Mouse (Mus musculus) kidney, postnatal 36 days (tissue): ENCODE results near the gene Olfr917.

Experiments used
- DNase-seq, 2 experiments: peaks; one replicate each; pipeline ENCODE4 v3.0.0; 2021 to 2022; ENCODE audit warnings: mixed read lengths in 2 of 2

The Olfr917 gene

GRCm38 (mm10) chr9:38665742-38666141 is at the start of gene Olfr917:
TSS of gene Olfr917 (minus strand) at chr9:38665842.
- DNase-seq, result no peak

DNA sequence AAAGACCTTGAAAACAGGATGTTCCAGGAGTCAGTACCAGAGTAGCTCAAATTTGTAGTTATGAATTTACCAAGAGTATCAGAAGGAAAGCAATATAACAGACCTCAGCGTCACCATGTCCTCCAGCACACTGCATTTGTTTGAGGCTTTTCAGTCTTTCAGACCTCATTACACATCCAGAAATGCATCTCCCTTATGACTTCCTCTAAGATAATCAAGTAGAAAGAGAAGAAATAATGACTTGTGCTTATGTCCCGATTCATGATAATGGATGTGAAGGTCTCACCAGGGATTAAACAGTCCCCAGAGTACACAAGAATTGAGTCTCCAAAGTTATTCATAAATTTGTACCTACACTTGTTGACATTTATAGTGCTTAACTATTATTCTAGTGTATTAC is 8.9 kb upstream of the Olfr917 start, which contains the start of gene Olfr918:
Gene Olfr918 (minus strand): TSS at position 101 of the 400 bp plus-strand sequence.
- no peak for DNase-seq

- DNase-seq, result no peak
These were observed 7.2 kb upstream of the Olfr917 start for GRCm38 (mm10) chr9:38672887-38673286.

DNA sequence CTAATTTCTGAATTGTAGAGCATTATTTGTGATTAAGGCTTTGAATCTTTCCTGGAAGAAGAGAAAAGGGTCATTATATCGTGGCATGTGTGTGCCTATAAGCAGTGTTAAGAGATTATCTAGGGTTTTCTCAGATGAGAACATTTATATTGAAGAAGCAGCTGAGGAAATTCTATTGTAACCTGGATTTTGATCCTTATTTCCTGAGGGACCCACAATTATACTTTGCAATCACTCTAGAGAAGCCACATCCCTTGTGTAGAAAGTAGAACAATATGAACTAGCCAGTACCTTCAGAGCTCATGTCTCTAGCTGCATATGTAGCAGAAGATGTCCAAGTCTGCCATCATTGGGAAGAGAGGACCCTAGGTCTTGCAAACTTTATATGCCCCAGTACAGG is 5.9 kb downstream of the Olfr917 start, which contains the start of gene Olfr916:
Gene Olfr916 (minus strand): TSS at position 101 of the 400 bp plus-strand sequence.
- no peak for DNase-seq

- no peak for DNase-seq
These were observed 33.2 kb downstream of the Olfr917 start for GRCm38 (mm10) chr9:38632406-38632805.
